Mouse (Mus musculus) ES-CJ7 (cell line): ENCODE results near the gene Agfg1.
"Not testable (repeated sequence)": the region's sequence is repeated elsewhere in the genome, so short reads cannot be mapped to it uniquely, and the experiment has no call there.

Source experiments
- DNase-seq: peaks from one replicate; pipeline ENCODE4 v3.0.0; 2011; ENCODE audit warnings: low read depth, low spot score

The Agfg1 gene

DNA sequence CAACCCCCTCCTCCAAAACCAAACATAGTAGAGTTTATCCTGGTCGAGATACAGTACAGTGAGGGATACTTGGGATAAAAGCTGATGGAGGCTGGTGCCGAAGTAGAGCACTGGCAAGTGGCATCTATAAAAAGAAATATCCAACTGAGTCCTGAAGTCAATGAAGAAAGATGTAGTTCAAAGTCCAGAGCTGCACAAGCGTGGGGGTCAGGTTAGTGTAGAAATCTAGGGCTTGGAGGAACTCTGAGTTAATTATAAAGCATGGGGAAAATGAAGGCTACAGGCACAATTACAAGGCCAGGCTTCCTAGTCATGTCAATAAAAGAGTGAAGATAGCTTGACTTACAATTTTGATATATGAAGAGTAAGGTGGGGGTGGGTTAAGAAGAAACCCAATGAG, 61.9 kb downstream of the Agfg1 start:
- no peak for DNase-seq

DNA sequence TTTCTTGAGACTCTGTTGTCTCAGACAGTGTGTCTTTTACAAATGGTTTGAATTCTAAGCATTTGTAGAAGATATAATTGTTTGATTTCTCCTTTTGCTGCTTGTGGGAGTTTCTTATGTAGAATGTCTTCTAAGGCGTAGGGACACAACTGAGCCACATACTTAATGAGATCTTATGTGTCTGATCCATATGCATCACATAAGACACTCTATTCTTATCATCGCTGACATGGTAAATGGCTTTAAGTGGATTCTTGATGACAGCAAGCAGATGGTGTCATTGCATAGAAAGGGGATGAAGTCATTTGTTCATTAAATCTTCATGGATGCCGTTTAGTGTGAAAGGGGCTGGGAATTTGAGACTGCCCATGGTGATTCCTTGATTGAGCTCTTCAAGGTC, 66.6 kb downstream of the Agfg1 start:
- no peak for DNase-seq

DNA sequence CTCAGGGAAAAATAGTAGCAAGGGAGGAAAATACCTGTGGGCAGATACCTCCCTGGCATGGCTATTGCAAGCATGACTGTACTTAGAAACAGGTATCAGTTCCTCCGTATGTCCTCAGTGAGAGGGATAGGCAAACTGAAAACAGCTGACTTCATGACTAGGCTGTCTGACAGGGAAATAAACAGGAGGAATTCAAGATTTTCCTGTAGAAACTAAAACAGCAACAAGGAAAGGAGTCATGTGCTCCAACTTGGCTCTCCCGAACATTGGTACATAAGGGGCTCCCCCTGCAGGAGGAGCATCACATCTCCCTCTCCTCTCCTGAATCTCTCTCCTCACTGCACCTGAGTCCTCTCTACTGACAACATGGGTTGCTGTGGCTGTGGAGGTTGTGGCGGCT, 73.7 kb downstream of the Agfg1 start, which contains the start of gene A030005L19Rik:
Gene A030005L19Rik, plus strand, starts transcription at position 301 of the 400 bp plus-strand sequence.
- peak; percentile 48 for DNase-seq

DNA sequence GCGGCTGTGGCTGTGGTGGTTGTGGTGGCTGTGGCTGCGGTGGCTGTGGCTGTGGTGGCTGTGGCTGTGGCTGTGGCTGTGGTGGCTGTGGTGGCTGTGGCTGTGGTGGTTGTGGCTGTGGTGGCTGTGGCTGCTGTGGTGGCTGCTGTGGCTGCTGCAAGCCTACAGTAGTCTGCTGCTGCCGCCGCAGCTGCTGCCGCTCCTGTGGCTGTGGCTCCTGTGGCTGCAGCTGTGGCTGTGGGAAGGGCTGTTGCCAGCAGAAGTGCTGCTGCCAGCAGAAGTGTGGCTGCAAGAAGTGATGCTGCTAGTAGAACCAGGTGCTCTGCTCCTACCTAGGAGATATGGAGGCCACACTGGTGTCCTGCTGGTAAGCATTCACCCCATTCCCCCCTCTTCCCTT, 74.2 kb downstream of the Agfg1 start:
- DNase-seq = not testable (repeated sequence)

DNA sequence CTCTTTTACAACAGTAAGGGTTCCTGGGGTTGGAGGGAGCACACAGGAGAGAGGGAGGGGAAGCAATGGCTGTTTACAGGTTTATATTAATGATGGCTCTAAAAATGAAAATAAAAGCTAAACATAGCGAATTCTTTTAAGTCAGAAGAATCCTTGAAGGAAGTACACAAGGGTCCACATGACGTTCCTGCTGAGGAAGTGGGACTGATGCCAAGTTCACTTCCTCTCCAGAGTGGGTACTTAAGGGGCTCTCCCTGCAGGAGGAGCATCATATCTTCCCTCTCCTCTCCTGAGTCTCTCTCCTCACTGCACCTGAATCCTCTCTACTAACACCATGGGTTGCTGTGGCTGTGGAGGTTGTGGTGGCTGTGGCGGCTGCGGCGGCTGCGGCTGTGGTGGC, 85.4 kb downstream of the Agfg1 start, which contains the start of gene A030014E15Rik:
Gene A030014E15Rik, plus strand, starts transcription at position 268 of the 400 bp plus-strand sequence.
- DNase-seq = peak; percentile 31

DNA sequence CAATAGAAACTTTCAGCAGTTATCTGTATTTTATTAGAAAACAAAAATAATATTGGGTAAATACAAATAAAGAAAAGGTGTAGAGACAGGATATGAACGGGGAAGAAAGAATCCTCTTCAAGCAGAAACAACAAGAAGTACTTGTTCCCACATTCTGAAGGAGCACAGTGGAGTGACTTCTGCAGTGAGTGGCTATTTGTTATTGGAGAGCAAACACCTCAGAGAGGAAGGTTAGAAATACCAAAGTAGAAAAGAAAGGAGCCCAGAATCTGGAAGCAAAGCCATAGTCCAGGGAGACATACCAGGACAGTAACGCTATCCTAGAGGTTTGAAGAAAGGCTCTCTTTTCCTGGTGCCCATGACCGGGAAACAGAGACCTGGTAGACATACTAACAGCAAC, 91.3 kb downstream of the Agfg1 start:
- not testable (repeated sequence) for DNase-seq

DNA sequence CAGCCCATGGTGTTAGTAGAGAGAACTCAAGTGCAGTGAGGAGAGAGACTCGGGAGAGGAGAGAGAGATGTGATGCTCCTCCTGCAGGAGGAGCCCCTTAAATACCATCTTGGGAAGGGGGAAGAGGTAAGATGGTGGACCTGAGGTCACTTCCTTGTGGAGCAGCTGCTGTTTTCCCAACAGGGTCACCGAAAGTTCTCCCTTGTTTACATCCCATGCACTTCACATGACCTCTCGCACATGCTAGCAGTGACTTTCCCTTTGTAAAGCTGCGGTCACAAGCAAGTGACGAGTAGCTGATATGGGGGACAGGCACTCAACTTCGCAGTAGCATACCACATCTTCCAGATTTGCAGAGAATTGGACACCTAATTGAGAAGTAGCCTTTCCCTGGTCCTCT, 92.0 kb downstream of the Agfg1 start, which contains the start of gene Gm6217:
Gene Gm6217, minus strand, starts transcription at position 74 of the 400 bp plus-strand sequence.
- DNase-seq = not testable (repeated sequence)

DNA sequence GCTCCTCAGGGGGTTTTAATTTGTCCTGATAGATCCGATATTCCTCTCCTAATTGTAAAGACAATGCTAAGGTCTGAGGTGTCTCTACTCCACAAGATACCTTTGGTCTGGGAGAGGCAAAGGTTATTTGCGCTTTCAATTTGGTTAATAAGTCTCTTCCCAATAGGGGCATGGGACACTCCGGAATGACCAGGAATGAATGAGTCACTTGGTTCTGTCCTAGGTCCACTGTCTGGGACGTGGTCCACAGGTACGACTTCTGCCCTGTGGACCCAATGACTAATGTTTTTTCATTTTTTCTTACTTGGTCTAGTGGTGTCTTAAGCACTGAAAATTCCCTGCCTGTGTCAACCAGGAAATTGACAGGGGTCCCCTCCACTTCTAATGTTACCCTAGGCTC, 99.4 kb downstream of the Agfg1 start:
- DNase-seq = no peak

DNA sequence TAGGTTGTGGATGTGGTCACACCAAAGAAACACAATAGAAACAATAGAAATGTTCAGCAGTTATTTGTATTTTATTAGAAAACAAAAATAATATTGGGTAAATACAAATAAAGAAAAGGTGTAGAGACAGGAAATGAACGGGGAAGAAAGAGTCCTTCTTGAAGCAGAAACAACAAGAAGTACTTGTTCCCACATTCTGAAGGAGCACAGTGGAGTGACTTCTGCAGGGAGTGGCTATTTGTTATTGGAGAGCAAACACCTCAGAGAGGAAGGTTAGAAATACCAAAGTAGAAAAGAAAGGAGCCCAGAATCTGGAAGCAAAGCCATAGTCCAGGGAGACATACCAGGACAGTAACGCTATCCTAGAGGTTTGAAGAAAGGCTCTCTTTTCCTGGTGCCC, 103.2 kb downstream of the Agfg1 start:
- DNase-seq = not testable (repeated sequence)

DNA sequence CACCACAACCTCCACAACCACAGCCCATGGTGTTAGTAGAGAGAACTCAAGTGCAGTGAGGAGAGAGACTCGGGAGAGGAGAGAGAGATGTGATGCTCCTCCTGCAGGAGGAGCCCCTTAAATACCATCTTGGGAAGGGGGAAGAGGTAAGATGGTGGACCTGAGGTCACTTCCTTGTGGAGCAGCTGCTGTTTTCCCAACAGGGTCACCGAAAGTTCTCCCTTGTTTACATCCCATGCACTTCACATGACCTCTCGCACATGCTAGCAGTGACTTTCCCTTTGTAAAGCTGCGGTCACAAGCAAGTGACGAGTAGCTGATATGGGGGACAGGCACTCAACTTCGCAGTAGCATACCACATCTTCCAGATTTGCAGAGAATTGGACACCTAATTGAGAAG, 104.0 kb downstream of the Agfg1 start, which contains the start of gene A030003K21Rik:
Gene A030003K21Rik, minus strand, starts transcription at position 94 of the 400 bp plus-strand sequence.
- not testable (repeated sequence) for DNase-seq

DNA sequence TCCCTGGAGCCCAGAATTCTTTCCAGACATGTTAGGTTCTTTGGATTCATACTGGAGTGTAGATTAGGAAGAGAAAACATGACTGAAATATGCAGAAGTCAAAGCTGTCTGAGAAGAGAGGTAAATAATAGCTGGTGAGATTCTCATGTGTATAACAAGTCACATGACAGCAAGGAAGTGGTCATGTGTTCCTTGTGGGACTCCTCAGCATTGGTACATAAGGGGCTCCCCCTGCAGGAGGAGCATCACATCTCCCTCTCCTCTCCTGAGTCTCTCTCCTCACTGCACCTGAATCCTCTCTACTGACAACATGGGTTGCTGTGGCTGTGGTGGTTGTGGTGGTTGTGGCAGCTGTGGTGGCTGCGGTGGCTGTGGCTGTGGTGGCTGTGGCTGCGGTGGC, 106.7 kb downstream of the Agfg1 start:
- not testable (repeated sequence) for DNase-seq

DNA sequence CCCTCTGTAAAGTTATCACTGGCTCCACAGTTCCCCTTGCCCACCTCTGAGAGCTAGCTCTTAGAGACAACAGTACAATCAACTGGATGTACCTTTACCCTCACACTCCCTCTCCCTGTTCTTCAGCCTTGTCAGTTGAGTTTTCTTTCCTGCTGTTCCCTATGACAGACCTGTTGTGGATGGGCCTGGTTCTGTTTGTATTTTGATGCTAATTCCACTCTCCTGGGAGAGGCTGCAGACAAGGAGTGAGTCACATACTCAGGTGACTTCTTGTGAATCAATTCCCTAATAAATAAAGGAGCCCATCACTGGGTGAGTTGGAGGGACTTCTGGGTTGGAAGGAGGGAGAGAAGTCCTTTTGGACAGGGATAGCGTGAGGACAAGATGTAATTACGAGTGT, 109.3 kb downstream of the Agfg1 start:
- peak; percentile 59 for DNase-seq
